In genomic region chr5:24601071-24601835, GRCm38 (mm10) we compare ENCODE assay signal across 9 mouse cellular contexts. TPM values are rescaled to one million over a fixed set of nuclear protein-coding genes. Genes with fewer than 3 reads are reported as not detected.
DNase-seq lines count a peak whose midpoint lies in the region; ATAC-seq lines count a peak whose summit lies in the region.
"Had no signal": no experiment of that assay in that cellular context is flagged by ENCODE, and none has a peak within 500 bp of the region (broad histone marks: within the 10 kb centered on the region; RNA-seq: fewer than 3 reads in every experiment).

No protein-coding gene starts in this region.

- H3K4me1 ChIP-seq in erythroblast, embryonic 14.5 days (ENCODE audit: control insufficient read depth), result peaks cover 9% of the 10 kb centered on the region
- peaks cover 93% of the 10 kb centered on the region for H3K4me1 ChIP-seq in hindbrain, embryonic 15.5 days (replicated peaks)
- H3K4me1 ChIP-seq in midbrain, embryonic 16.5 days (ENCODE audit: control insufficient read depth, insufficient read depth, low read length), result peaks cover 73% of the 10 kb centered on the region

- H3K9ac ChIP-seq in hindbrain, embryonic 15.5 days, result peak overlapping the region; percentile 79
- peak overlapping the region; percentile 92 for H3K9ac ChIP-seq in midbrain, embryonic 16.5 days (ENCODE audit: low read depth, low read length)

- no peaks in the 10 kb centered on the region for H3K9me3 ChIP-seq in erythroblast, embryonic 14.5 days (ENCODE audit: control insufficient read depth, low read length)
- no peaks in the 10 kb centered on the region for H3K9me3 ChIP-seq in hindbrain, embryonic 15.5 days
- H3K9me3 ChIP-seq in midbrain, embryonic 16.5 days (replicated peaks; ENCODE audit: control insufficient read depth, low read length, poor library complexity, severe bottlenecking), result no peaks in the 10 kb centered on the region

- DNase-seq in thymus, postnatal 4 days, result peak; percentile 32
- no peak for DNase-seq in thymus, postnatal 14 days
- no peak for DNase-seq in c-Kit-positive CD71-positive TER-119-positive erythroid progenitor cells, embryonic 14.5 days (ENCODE audit: low spot score)
- DNase-seq in urinary bladder, postnatal 10 days (ENCODE audit: low spot score), result no peak

- WGBS in hindbrain, embryonic 15.5 days, result under 1% methylated on average over 33 of the region's 33 CpGs
- 1% methylated on average over 28 of the region's 33 CpGs for WGBS in midbrain, embryonic 16.5 days

- peak overlapping the region; percentile 95 for H3K27ac ChIP-seq in hindbrain, embryonic 15.5 days (replicated peaks)
- peak overlapping the region; percentile 100 for H3K27ac ChIP-seq in midbrain, embryonic 16.5 days (ENCODE audit: low read length)

- H3K27me3 ChIP-seq in erythroblast, embryonic 14.5 days (ENCODE audit: control insufficient read depth), result peaks cover 98% of the 10 kb centered on the region
- no peaks in the 10 kb centered on the region for H3K27me3 ChIP-seq in hindbrain, embryonic 15.5 days
- H3K27me3 ChIP-seq in midbrain, embryonic 16.5 days (ENCODE audit: control insufficient read depth, insufficient read depth, low read depth, low read length), result no peaks in the 10 kb centered on the region

- H3K36me3 ChIP-seq in erythroblast, embryonic 14.5 days (ENCODE audit: control insufficient read depth), result no peaks in the 10 kb centered on the region
- no peaks in the 10 kb centered on the region for H3K36me3 ChIP-seq in hindbrain, embryonic 15.5 days
- no peaks in the 10 kb centered on the region for H3K36me3 ChIP-seq in midbrain, embryonic 16.5 days (ENCODE audit: control insufficient read depth, insufficient read depth, low read length)

- ATAC-seq in erythroblast, adult 5-6 weeks (replicated peaks; ENCODE audit: low FRiP score, poor library complexity, severe bottlenecking), result no peak
- no peak for ATAC-seq in hindbrain, embryonic 15.5 days (ENCODE audit: low FRiP score, low read depth)
- ATAC-seq in midbrain, embryonic 16.5 days, result no peak

- H3K4me3 ChIP-seq in erythroblast, embryonic 14.5 days (replicated peaks), result peak overlapping the region; percentile 12
- peak overlapping the region; percentile 59 for H3K4me3 ChIP-seq in hindbrain, embryonic 15.5 days
- peak overlapping the region; percentile 70 for H3K4me3 ChIP-seq in midbrain, embryonic 16.5 days (ENCODE audit: low read depth, low read length)

- peak overlapping the region; percentile 97 for H3K4me2 ChIP-seq in hindbrain, embryonic 15.5 days
- peak overlapping the region; percentile 97 for H3K4me2 ChIP-seq in midbrain, embryonic 16.5 days (ENCODE audit: low read length)

RNA-seq across cellular contexts. Expression of gene Chpf2, which starts 14.7 kb away (rescaled TPM):
- 0.75 and 0.89 TPM in 2 replicates for polyA plus RNA-seq in erythroblast, embryonic 14.5 days (2012)
- total RNA-seq in erythroblast, adult 5-6 weeks (2015; ENCODE audit: low replicate concordance), result 0.96 and 1.3 TPM in 2 replicates
- 1.6 and 3.6 TPM in 2 replicates for total RNA-seq in erythroblast, adult 5-6 weeks (2017; ENCODE audit: low replicate concordance)
- polyA plus RNA-seq in hindbrain, embryonic 15.5 days (2015; fragmentation: Nextera tagmentation; extraction: Ambion mirVana), result 18.7 and 19.0 TPM in 2 replicates
- polyA plus RNA-seq in midbrain, embryonic 16.5 days (2015; fragmentation: Nextera tagmentation; extraction: Ambion mirVana), result 16.6 and 23.3 TPM in 2 replicates

RNA-seq across cellular contexts. Expression of gene Smarcd3, which starts 23.0 kb away (rescaled TPM):
- polyA plus RNA-seq in erythroblast, embryonic 14.5 days (2012), result not detected in 2 replicates
- not detected in 2 replicates for total RNA-seq in erythroblast, adult 5-6 weeks (2015; ENCODE audit: low replicate concordance)
- 0.42 TPM in 1 of 2 replicates, not detected in the other for total RNA-seq in erythroblast, adult 5-6 weeks (2017; ENCODE audit: low replicate concordance)
- 134 and 138 TPM in 2 replicates for polyA plus RNA-seq in hindbrain, embryonic 15.5 days (2015; fragmentation: Nextera tagmentation; extraction: Ambion mirVana)
- polyA plus RNA-seq in midbrain, embryonic 16.5 days (2015; fragmentation: Nextera tagmentation; extraction: Ambion mirVana), result 173 and 192 TPM in 2 replicates

RNA-seq across cellular contexts. Expression of gene Abcf2, which starts 24.0 kb away (rescaled TPM):
- polyA plus RNA-seq in erythroblast, embryonic 14.5 days (2012), result 4.3 and 5.3 TPM in 2 replicates
- 7.1 and 9.8 TPM in 2 replicates for total RNA-seq in erythroblast, adult 5-6 weeks (2015; ENCODE audit: low replicate concordance)
- 17.4 and 22.3 TPM in 2 replicates for total RNA-seq in erythroblast, adult 5-6 weeks (2017; ENCODE audit: low replicate concordance)
- polyA plus RNA-seq in hindbrain, embryonic 15.5 days (2015; fragmentation: Nextera tagmentation; extraction: Ambion mirVana), result 78.7 and 82.1 TPM in 2 replicates
- 78.0 and 85.0 TPM in 2 replicates for polyA plus RNA-seq in midbrain, embryonic 16.5 days (2015; fragmentation: Nextera tagmentation; extraction: Ambion mirVana)

RNA-seq across cellular contexts. Expression of gene 4931409K22Rik, which starts 44.6 kb away (rescaled TPM):
- polyA plus RNA-seq in erythroblast, embryonic 14.5 days (2012), result not detected in 2 replicates
- not detected in 2 replicates for total RNA-seq in erythroblast, adult 5-6 weeks (2015; ENCODE audit: low replicate concordance)
- total RNA-seq in erythroblast, adult 5-6 weeks (2017; ENCODE audit: low replicate concordance), result not detected in 2 replicates
- polyA plus RNA-seq in hindbrain, embryonic 15.5 days (2015; fragmentation: Nextera tagmentation; extraction: Ambion mirVana), result 0.10 and 0.18 TPM in 2 replicates
- polyA plus RNA-seq in midbrain, embryonic 16.5 days (2015; fragmentation: Nextera tagmentation; extraction: Ambion mirVana), result 0.08 TPM in 1 of 2 replicates, not detected in the other
- polyA plus RNA-seq: large intestine, adult 2 months had no signal

Comparison
In these comparisons a context has a peak if more than half of its experiments do, and no peak if none do; other contexts are left out.
1. H3K4me3 ChIP-seq: peak in every context shown above with its lines; median percentile 70 in midbrain, embryonic 16.5 days; 59 in hindbrain, embryonic 15.5 days; 12 in erythroblast, embryonic 14.5 days.
2. RNA of gene Smarcd3, which starts 23.0 kb away (polyA plus RNA-seq): 173 to 192 TPM in midbrain, embryonic 16.5 days and 134 to 138 TPM in hindbrain, embryonic 15.5 days; not detected in erythroblast, embryonic 14.5 days; every median in the first group is over 100 times any median in the second.
3. RNA of gene Abcf2, which starts 24.0 kb away (polyA plus RNA-seq): 78.7 to 82.1 TPM in hindbrain, embryonic 15.5 days and 78.0 to 85.0 TPM in midbrain, embryonic 16.5 days; 4.3 to 5.3 TPM in erythroblast, embryonic 14.5 days; every median in the first group is over 10 times any median in the second.